Mouse (Mus musculus) macrophage (primary cell): ENCODE measurements around the gene Pln. TPM values are rescaled to one million over a fixed set of nuclear protein-coding genes. Genes with fewer than 3 reads are reported as not detected.

Experiments
- H3K27ac ChIP-seq: fragments of 350-480 bp; formaldehyde crosslinking; 2 replicates; pipeline ENCODE4 v1.9.0; 2021
- H3K36me3 ChIP-seq: fragments of 350-480 bp; formaldehyde crosslinking; 2 replicates; pipeline ENCODE4 v1.9.0; 2021; ENCODE audit errors: inconsistent target
- H3K4me3 ChIP-seq: fragments of 350-480 bp; formaldehyde crosslinking; 2 replicates; pipeline ENCODE4 v1.9.0; 2021; ENCODE audit errors: inconsistent target
- H3K79me2 ChIP-seq: fragments of 350-480 bp; formaldehyde crosslinking; 2 replicates; pipeline ENCODE4 v1.9.0; 2021; ENCODE audit errors: inconsistent target
- WGBS: methylation state at CpG from one replicate; pipeline ENCODE4 v1.1.7; 2026; ENCODE audit warnings: inconsistent platforms; ENCODE audit not compliant: missing documents; 5-methylcytosine and 5-hydroxymethylcytosine counted together
- polyA plus RNA-seq: library from polyadenylated mRNA; stranded (reverse); fragments of 250-400 nt; gene quantifications from 3 replicates; pipeline ENCODE4 v1.2.4, GENCODE M21; 2018; ENCODE audit warnings: inconsistent platforms
- total RNA-seq, 78 experiments: library from RNA; depleted of rRNA; stranded (reverse); fragments of 250-400 nt; gene quantifications; 1 replicate in 9 of 78; 2 replicates in 24 of 78; 3 replicates in 43 of 78; 4 replicates in 2 of 78; pipeline ENCODE4 v1.2.4; 2018; ENCODE audit warnings: inconsistent platforms in 56 of 78

Pln gene
- not detected for total RNA-seq (2018; cell fraction: chromatin; rRNA removed)
- total RNA-seq (2018; cell fraction: cytosol; rRNA removed): not detected
- not detected for total RNA-seq (2018; cell fraction: nucleus; rRNA removed)
- not detected in 3 replicates for polyA plus RNA-seq

GRCm38 (mm10) chr10:53337162-53337923 is at the start of gene Pln:
Gene Pln (plus strand): TSS chr10:53337667.
- H3K4me3 ChIP-seq: no peak within 1 kb of the TSS
- 84% methylated on average over 5 of the region's 6 CpGs for WGBS
- no peak within 1 kb of the TSS for H3K27ac ChIP-seq
- no peaks in the 10 kb centered on the region; the same call in 1 of the 2 replicates for H3K79me2 ChIP-seq
- no peaks in the 10 kb centered on the region for H3K36me3 ChIP-seq

GRCm38 (mm10) chr10:53305867-53306266 is 31.6 kb upstream of the Pln start:
- Histone ChIP-seq H3K27ac (no peak overlapping the region), H3K36me3 (peaks cover 5% of the 10 kb centered on the region; the same call in 1 of the 2 replicates), H3K4me3 (no peak overlapping the region), H3K79me2 (no peaks in the 10 kb centered on the region)
- 75% methylated on average over 3 of the region's 3 CpGs for WGBS

GRCm38 (mm10) chr10:53306674-53307073 is 30.8 kb upstream of the Pln start:
- no peak overlapping the region for H3K27ac ChIP-seq
- H3K36me3 ChIP-seq: peaks cover 1% of the 10 kb centered on the region; the same call in 1 of the 2 replicates
- no peak overlapping the region for H3K4me3 ChIP-seq
- 89% methylated on average over 3 of the region's 3 CpGs for WGBS
- no peaks in the 10 kb centered on the region for H3K79me2 ChIP-seq

- Histone ChIP-seq H3K27ac (no peak overlapping the region), H3K79me2 (no peaks in the 10 kb centered on the region; the same call in 1 of the 2 replicates), H3K36me3 (0 out of 2 replicates have a peak, but pooled peaks cover 7% of the 10 kb centered on the region), H3K4me3 (no peak overlapping the region)
Measured at GRCm38 (mm10) chr10:53323367-53323766, 14.1 kb upstream of the Pln start.

GRCm38 (mm10) chr10:53324663-53325062 is 12.8 kb upstream of the Pln start:
- 41% methylated on average over 1 of the region's 1 CpGs for WGBS
- H3K27ac ChIP-seq: no peak overlapping the region
- H3K4me3 ChIP-seq: no peak overlapping the region
- no peaks in the 10 kb centered on the region for H3K36me3 ChIP-seq
- H3K79me2 ChIP-seq: no peaks in the 10 kb centered on the region; the same call in 1 of the 2 replicates

GRCm38 (mm10) chr10:53326367-53326766 is 11.1 kb upstream of the Pln start:
- Histone ChIP-seq H3K4me3 (no peak overlapping the region), H3K36me3 (no peaks in the 10 kb centered on the region), H3K79me2 (no peaks in the 10 kb centered on the region; the same call in 1 of the 2 replicates), H3K27ac (no peak overlapping the region)

- H3K36me3 ChIP-seq: no peaks in the 10 kb centered on the region
- no peak overlapping the region for H3K4me3 ChIP-seq
- no peaks in the 10 kb centered on the region; the same call in 1 of the 2 replicates for H3K79me2 ChIP-seq
- H3K27ac ChIP-seq: no peak overlapping the region
- 92% methylated on average over 3 of the region's 3 CpGs for WGBS
Measured at GRCm38 (mm10) chr10:53329257-53329656, 8.2 kb upstream of the Pln start.

GRCm38 (mm10) chr10:53332752-53333151 is 4.7 kb upstream of the Pln start:
- 74% methylated on average over 2 of the region's 2 CpGs for WGBS
- H3K27ac ChIP-seq: no peak overlapping the region
- H3K36me3 ChIP-seq: no peaks in the 10 kb centered on the region
- H3K4me3 ChIP-seq: no peak overlapping the region
- H3K79me2 ChIP-seq: no peaks in the 10 kb centered on the region; the same call in 1 of the 2 replicates

GRCm38 (mm10) chr10:53335266-53335665 is 2.2 kb upstream of the Pln start:
- H3K27ac ChIP-seq: no peak overlapping the region
- H3K36me3 ChIP-seq: no peaks in the 10 kb centered on the region
- 81% methylated on average over 2 of the region's 2 CpGs for WGBS
- no peak overlapping the region for H3K4me3 ChIP-seq
- H3K79me2 ChIP-seq: no peaks in the 10 kb centered on the region; the same call in 1 of the 2 replicates

GRCm38 (mm10) chr10:53335974-53336373 is 1.5 kb upstream of the Pln start:
- Histone ChIP-seq H3K4me3 (no peak overlapping the region), H3K27ac (no peak overlapping the region), H3K79me2 (no peaks in the 10 kb centered on the region; the same call in 1 of the 2 replicates), H3K36me3 (no peaks in the 10 kb centered on the region)
- WGBS: 100% methylated on average over 3 of the region's 3 CpGs

- 93% methylated on average over 2 of the region's 2 CpGs for WGBS
- no peaks in the 10 kb centered on the region; the same call in 1 of the 2 replicates for H3K79me2 ChIP-seq
- H3K4me3 ChIP-seq: no peak overlapping the region
- no peaks in the 10 kb centered on the region for H3K36me3 ChIP-seq
- no peak overlapping the region for H3K27ac ChIP-seq
Measured at GRCm38 (mm10) chr10:53339045-53339444, 1.6 kb downstream of the Pln start.

- Histone ChIP-seq H3K79me2 (no peaks in the 10 kb centered on the region; the same call in 1 of the 2 replicates), H3K4me3 (no peak overlapping the region), H3K27ac (no peak overlapping the region), H3K36me3 (no peaks in the 10 kb centered on the region)
- 96% methylated on average over 7 of the region's 7 CpGs for WGBS
Measured at GRCm38 (mm10) chr10:53341288-53341965, 4.0 kb downstream of the Pln start.

- 89% methylated on average over 6 of the region's 9 CpGs for WGBS
- no peaks in the 10 kb centered on the region; the same call in 1 of the 2 replicates for H3K79me2 ChIP-seq
- H3K36me3 ChIP-seq: no peaks in the 10 kb centered on the region
- H3K27ac ChIP-seq: no peak overlapping the region
- no peak overlapping the region for H3K4me3 ChIP-seq
Measured at GRCm38 (mm10) chr10:53342166-53342728, 4.8 kb downstream of the Pln start.

GRCm38 (mm10) chr10:53343384-53343783 is 5.9 kb downstream of the Pln start:
- H3K36me3 ChIP-seq: no peaks in the 10 kb centered on the region
- 97% methylated on average over 6 of the region's 6 CpGs for WGBS
- no peak overlapping the region for H3K4me3 ChIP-seq
- no peak overlapping the region for H3K27ac ChIP-seq
- no peaks in the 10 kb centered on the region; the same call in 1 of the 2 replicates for H3K79me2 ChIP-seq
